Mouse (Mus musculus): ENCODE measurements at regions not wholly inside any gene's neighbourhood (a gene's known extent, or its start where the extent isn't known, plus 50 kb on each side); places are given as distances from the start of the nearest gene placed in this dataset.

GRCm38 (mm10) chr11:114419002-114419401, 249.3 kb upstream of the Rpl38 start:
- TF ChIP-seq GATA1 (IDR thresholded peaks at IDR 0.05; ENCODE audit: low read length) (no peak), TAL1 (IDR thresholded peaks at IDR 0.05; ENCODE audit: low read length) (no peak)
